ENCODE assay signal across 21 mouse cellular contexts in genomic region chr3:145778406-145778922, GRCm38 (mm10). TPM values are rescaled to one million over a fixed set of nuclear protein-coding genes. Genes with fewer than 3 reads are reported as not detected.
DNase-seq lines count a peak whose midpoint lies in the region; ATAC-seq and TF ChIP-seq lines count a peak whose summit lies in the region.
"Had no signal": no experiment of that assay in that cellular context is flagged by ENCODE, and none has a peak within 500 bp of the region (broad histone marks: within the 10 kb centered on the region; RNA-seq: fewer than 3 reads in every experiment).

No protein-coding gene starts in this region.

- H3K27ac ChIP-seq in hindbrain, embryonic 14.5 days: no peak overlapping the region
- H3K27ac ChIP-seq in hindbrain, embryonic 13.5 days: no peak overlapping the region
- no peak overlapping the region for H3K27ac ChIP-seq in kidney, embryonic 15.5 days
- H3K27ac ChIP-seq in embryonic facial prominence, embryonic 10.5 days (replicated peaks): peak overlapping the region; percentile 35; the same call in 1 of the 2 replicates
- peak overlapping the region; percentile 63 for H3K27ac ChIP-seq in embryonic fibroblast, embryonic 13.5 days (ENCODE audit: insufficient read depth, low read length)
- H3K27ac ChIP-seq: forebrain, embryonic 10.5 days; heart, embryonic 13.5 days; hindbrain, embryonic 12.5 days; kidney, postnatal 0 days; liver, embryonic 13.5 days; lung, embryonic 15.5 days had no signal

- ATAC-seq in hindbrain, embryonic 14.5 days (ENCODE audit: low FRiP score): peak; percentile 49; the same call in 1 of the 2 replicates
- no peak for ATAC-seq in hindbrain, embryonic 13.5 days (ENCODE audit: low FRiP score)
- no peak for ATAC-seq in kidney, embryonic 15.5 days (replicated peaks; ENCODE audit: low FRiP score)

- no peaks in the 10 kb centered on the region for H3K36me3 ChIP-seq in hindbrain, embryonic 14.5 days (replicated peaks; ENCODE audit: control insufficient read depth, insufficient read depth)
- no peaks in the 10 kb centered on the region for H3K36me3 ChIP-seq in hindbrain, embryonic 13.5 days
- H3K36me3 ChIP-seq in kidney, embryonic 15.5 days: no peaks in the 10 kb centered on the region
- H3K36me3 ChIP-seq in embryonic facial prominence, embryonic 10.5 days (replicated peaks): no peaks in the 10 kb centered on the region
- H3K36me3 ChIP-seq: forebrain, embryonic 10.5 days; heart, embryonic 13.5 days; hindbrain, embryonic 12.5 days; liver, embryonic 13.5 days; lung, embryonic 15.5 days had no signal

- TF ChIP-seq CTCF in embryonic fibroblast, embryonic 13.5 days (IDR thresholded peaks at IDR 0.05; ENCODE audit: borderline replicate concordance, insufficient read depth, low read length): no peak

- H3K4me3 ChIP-seq in hindbrain, embryonic 14.5 days (replicated peaks; ENCODE audit: low read length): no peak overlapping the region
- no peak overlapping the region for H3K4me3 ChIP-seq in hindbrain, embryonic 13.5 days
- no peak overlapping the region for H3K4me3 ChIP-seq in kidney, embryonic 15.5 days (replicated peaks)
- no peak overlapping the region for H3K4me3 ChIP-seq in embryonic facial prominence, embryonic 10.5 days
- no peak overlapping the region for H3K4me3 ChIP-seq in embryonic fibroblast, embryonic 13.5 days (ENCODE audit: insufficient read depth, low read length)
- H3K4me3 ChIP-seq: forebrain, embryonic 10.5 days; heart, embryonic 13.5 days; hindbrain, embryonic 12.5 days; liver, embryonic 13.5 days; lung, embryonic 15.5 days had no signal

- no peaks in the 10 kb centered on the region for H3K9me3 ChIP-seq in hindbrain, embryonic 14.5 days (ENCODE audit: control insufficient read depth, low read length)
- no peaks in the 10 kb centered on the region for H3K9me3 ChIP-seq in hindbrain, embryonic 13.5 days
- no peaks in the 10 kb centered on the region for H3K9me3 ChIP-seq in kidney, embryonic 15.5 days (replicated peaks)
- H3K9me3 ChIP-seq in embryonic facial prominence, embryonic 10.5 days: no peaks in the 10 kb centered on the region
- H3K9me3 ChIP-seq: forebrain, embryonic 10.5 days; heart, embryonic 13.5 days; hindbrain, embryonic 12.5 days; liver, embryonic 13.5 days; lung, embryonic 15.5 days had no signal

- no peaks in the 10 kb centered on the region for H3K4me1 ChIP-seq in hindbrain, embryonic 14.5 days (replicated peaks; ENCODE audit: control insufficient read depth, insufficient read depth, low read length)
- peaks cover 12% of the 10 kb centered on the region for H3K4me1 ChIP-seq in hindbrain, embryonic 13.5 days (replicated peaks)
- H3K4me1 ChIP-seq in kidney, embryonic 15.5 days: peaks cover 47% of the 10 kb centered on the region
- H3K4me1 ChIP-seq in embryonic facial prominence, embryonic 10.5 days: peaks cover 12% of the 10 kb centered on the region
- H3K4me1 ChIP-seq in embryonic fibroblast, embryonic 13.5 days (ENCODE audit: control insufficient read depth, insufficient read depth, low read length): peaks cover 13% of the 10 kb centered on the region

- no peak for TF ChIP-seq POLR2A in embryonic fibroblast, embryonic 13.5 days (IDR thresholded peaks at IDR 0.05; ENCODE audit: low read depth, low read length)

- H3K27me3 ChIP-seq in hindbrain, embryonic 14.5 days (ENCODE audit: control insufficient read depth, insufficient read depth, low read length): no peaks in the 10 kb centered on the region
- H3K27me3 ChIP-seq in hindbrain, embryonic 13.5 days: no peaks in the 10 kb centered on the region
- H3K27me3 ChIP-seq in kidney, embryonic 15.5 days: no peaks in the 10 kb centered on the region
- 0 out of 2 replicates have a peak, but pooled peaks cover 4% of the 10 kb centered on the region for H3K27me3 ChIP-seq in embryonic facial prominence, embryonic 10.5 days (replicated peaks; ENCODE audit: low read depth, poor library complexity, severe bottlenecking)
- H3K27me3 ChIP-seq: heart, embryonic 13.5 days; hindbrain, embryonic 12.5 days; liver, embryonic 13.5 days; lung, embryonic 15.5 days had no signal

- 79% methylated on average over 6 of the region's 6 CpGs for WGBS in hindbrain, embryonic 14.5 days
- WGBS in hindbrain, embryonic 13.5 days: 81% methylated on average over 6 of the region's 6 CpGs
- 75% methylated on average over 6 of the region's 6 CpGs for WGBS in kidney, embryonic 15.5 days
- 88% methylated on average over 6 of the region's 6 CpGs for WGBS in embryonic facial prominence, embryonic 10.5 days

- H3K9ac ChIP-seq in hindbrain, embryonic 14.5 days: no peak overlapping the region
- no peak overlapping the region for H3K9ac ChIP-seq in hindbrain, embryonic 13.5 days
- H3K9ac ChIP-seq in kidney, embryonic 15.5 days: no peak overlapping the region
- H3K9ac ChIP-seq: heart, embryonic 13.5 days; hindbrain, embryonic 12.5 days; liver, embryonic 13.5 days; lung, embryonic 15.5 days had no signal

- no peak for DNase-seq in hindbrain, embryonic 14.5 days (ENCODE audit: low spot score)
- DNase-seq in kidney, postnatal 36 days: peak; percentile 55 to 56
- no peak for DNase-seq in embryonic facial prominence, embryonic 10.5 days (ENCODE audit: low spot score)
- no peak for DNase-seq in cerebellum, adult 9-10 months
- DNase-seq: adrenal gland, adult 8-10 months; cerebellum, adult 18-20 months; cerebellum, postnatal 25 days; heart, postnatal 14 days; liver, embryonic 13.5 days; lung, postnatal 4 days; midbrain, embryonic 14.5 days; thymus, adult 18-20 months; thymus, postnatal 36 days had no signal

- H3K4me2 ChIP-seq in hindbrain, embryonic 14.5 days (replicated peaks): no peak overlapping the region
- no peak overlapping the region for H3K4me2 ChIP-seq in hindbrain, embryonic 13.5 days
- no peak overlapping the region for H3K4me2 ChIP-seq in kidney, embryonic 15.5 days
- H3K4me2 ChIP-seq: heart, embryonic 13.5 days; hindbrain, embryonic 12.5 days; liver, embryonic 13.5 days; lung, embryonic 15.5 days had no signal

RNA-seq across cellular contexts. Expression of gene Ddah1, which starts 20.0 kb away (rescaled TPM):
- polyA plus RNA-seq in hindbrain, embryonic 14.5 days (2014; fragmentation: Nextera tagmentation; extraction: Ambion mirVana): 102 and 117 TPM in 2 replicates
- polyA plus RNA-seq in hindbrain, embryonic 13.5 days (2015; fragmentation: Nextera tagmentation; extraction: Ambion mirVana): 70.1 and 75.7 TPM in 2 replicates
- 71.2 and 76.1 TPM in 2 replicates for polyA plus RNA-seq in kidney, embryonic 15.5 days (2015; fragmentation: Nextera tagmentation; extraction: Ambion mirVana)
- 16.5 and 22.4 TPM in 2 replicates for polyA plus RNA-seq in embryonic facial prominence, embryonic 10.5 days (2016; fragmentation: Nextera tagmentation; extraction: Ambion mirVana)
- polyA plus RNA-seq in embryonic fibroblast, embryonic 13.5 days (2011; ENCODE audit: insufficient read length, low read depth, missing spikeins): 145 and 197 TPM in 2 replicates

Comparison
In these comparisons a context has a peak if more than half of its experiments do, and no peak if none do; other contexts are left out.
1. DNase-seq: peak in kidney, postnatal 36 days (2 of 2); none in hindbrain, embryonic 14.5 days (single experiment), embryonic facial prominence, embryonic 10.5 days (single experiment) and cerebellum, adult 9-10 months (single experiment).
2. H3K27ac ChIP-seq: peak in embryonic facial prominence, embryonic 10.5 days (single experiment) and embryonic fibroblast, embryonic 13.5 days (single experiment); none in hindbrain, embryonic 14.5 days (single experiment), hindbrain, embryonic 13.5 days (single experiment) and kidney, embryonic 15.5 days (single experiment).